Mouse (Mus musculus) right cerebral cortex, adult 2 months (tissue): ENCODE results near the gene Tlcd2.

Experiments
- DNase-seq, 2 experiments: peaks; one replicate each; pipeline ENCODE4 v3.0.0; 2021 to 2022; ENCODE audit warnings: low spot score in 2 of 2

Tlcd2 gene

GRCm38 (mm10) chr11:75460844-75461742 lies at the start of gene Tlcd2:
Gene Tlcd2, plus strand, starts transcription at chr11:75461715.
- DNase-seq, result peak; percentile 99

DNA sequence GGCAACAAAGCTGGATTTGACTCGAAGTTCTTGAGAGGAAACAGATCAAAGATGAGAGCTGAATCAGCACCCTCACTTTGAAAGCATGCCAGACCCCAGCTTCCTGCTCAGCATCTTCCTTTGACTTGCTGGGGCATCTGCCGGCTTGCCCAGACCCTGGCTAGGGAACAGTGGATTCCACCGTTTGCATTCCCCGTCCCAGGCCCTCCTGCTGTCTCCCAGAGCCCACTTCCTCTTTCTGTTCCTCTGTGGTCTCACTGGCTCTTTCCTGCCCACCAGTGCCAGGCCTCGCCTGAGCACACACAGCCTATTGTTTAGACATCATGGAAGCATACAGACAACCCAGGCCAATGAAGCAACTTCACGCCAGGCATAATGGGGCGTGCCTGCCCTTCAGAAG lies 46.4 kb upstream of the Tlcd2 start:
- no peak for DNase-seq

DNA sequence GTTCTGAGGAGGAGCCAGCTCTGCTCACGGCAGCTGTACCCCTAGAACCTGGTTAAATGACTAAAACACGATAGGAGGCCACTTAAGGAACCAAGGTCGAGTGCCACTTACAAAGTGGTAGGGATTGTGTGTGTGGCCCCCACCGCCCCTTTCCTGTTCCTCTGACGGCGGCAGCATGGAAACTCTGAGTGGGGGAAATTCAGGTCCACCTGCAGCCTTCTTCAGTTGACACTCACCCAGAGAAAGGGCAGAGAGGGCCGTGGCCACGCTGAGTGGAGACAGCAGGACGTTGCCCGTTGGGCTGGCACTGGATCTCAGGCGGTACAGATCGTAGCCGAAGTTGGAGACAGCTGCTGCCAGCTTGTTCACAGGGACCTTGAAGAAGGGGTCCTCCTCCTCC lies 45.5 kb upstream of the Tlcd2 start:
- DNase-seq, result no peak

DNA sequence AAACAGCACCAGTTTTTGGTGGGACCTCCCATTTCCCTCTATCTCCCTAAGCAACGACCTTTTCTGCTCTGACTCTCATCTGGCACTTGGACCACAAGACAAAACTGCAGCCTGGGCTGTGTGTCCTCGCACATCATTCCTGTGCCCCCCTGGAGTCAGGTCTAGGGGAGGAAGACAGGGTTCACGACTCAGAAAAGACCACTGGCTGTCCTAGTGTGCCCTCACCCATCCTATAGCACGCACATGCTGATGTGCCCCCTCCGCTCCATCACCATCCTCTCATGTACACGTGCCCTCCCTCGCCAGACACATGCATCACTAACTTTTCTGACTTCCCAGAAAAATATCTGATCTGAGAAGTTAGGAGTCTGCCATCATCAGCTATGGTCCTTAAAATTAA lies 41.5 kb upstream of the Tlcd2 start:
- DNase-seq, result no peak

- no peak for DNase-seq
These were observed 40.6 kb upstream of the Tlcd2 start for GRCm38 (mm10) chr11:75420810-75421374.

- no peak for DNase-seq
These were observed 40.0 kb upstream of the Tlcd2 start for GRCm38 (mm10) chr11:75421375-75422012.

DNA sequence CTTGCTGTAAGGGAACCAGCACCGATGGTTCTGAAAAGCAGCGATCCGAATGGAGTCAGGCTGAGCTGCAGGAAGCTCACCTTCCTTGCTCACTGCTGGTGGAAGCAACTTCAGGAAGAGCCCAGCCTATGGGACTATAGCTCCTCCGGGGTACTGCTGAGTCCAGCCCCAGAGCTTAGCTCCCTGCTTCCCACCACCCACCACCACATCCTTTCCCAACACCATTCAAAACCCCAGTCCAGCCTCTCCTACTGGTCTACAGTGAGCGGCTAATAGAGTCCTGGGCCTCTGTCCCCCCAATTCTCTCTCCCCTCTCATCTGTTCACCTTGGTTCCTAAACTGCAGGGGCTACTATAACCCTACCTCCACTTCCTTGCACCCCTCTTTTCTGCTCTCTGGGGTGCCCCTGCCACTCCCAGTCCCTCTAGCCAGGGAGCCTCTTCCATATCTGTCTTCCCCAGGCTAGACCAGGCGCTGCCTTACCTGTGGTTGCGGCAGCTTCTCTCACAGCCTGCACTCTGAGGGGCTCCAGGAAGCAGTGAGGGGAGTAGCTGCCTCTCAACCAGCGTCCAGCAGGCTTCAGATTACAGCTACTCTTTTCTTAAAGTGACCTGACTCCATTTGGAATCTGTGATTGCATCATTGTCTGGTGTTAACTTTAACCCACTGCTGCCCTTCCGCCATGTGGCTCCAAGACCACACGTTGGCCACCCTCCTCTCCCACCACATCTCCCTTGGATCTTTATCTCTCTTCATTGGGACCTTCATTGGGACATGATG lies 39.3 kb upstream of the Tlcd2 start, which contains the start of gene Serpinf1:
Gene Serpinf1 (minus strand): TSS at position 689 of the 780 bp plus-strand sequence.
- no peak for DNase-seq

DNA sequence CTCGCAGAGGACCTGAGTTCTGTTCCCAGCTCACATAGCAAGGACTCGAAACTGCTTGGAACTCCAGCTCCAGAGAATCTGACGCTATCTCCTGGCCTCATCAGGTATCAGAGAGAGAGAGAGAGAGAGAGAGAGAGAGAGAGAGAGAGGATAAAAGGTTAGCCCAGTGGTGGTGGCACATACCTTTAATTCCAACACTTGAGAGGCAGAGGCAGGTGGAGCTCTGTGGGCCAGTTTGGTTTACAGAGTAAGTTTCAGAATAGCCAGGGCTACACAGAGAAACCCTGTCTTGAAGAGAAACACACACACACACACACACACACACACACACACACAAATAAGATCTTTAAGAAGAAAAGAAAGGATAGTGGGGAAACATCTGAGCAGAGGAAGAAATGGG lies 38.4 kb upstream of the Tlcd2 start:
- no peak for DNase-seq

DNA sequence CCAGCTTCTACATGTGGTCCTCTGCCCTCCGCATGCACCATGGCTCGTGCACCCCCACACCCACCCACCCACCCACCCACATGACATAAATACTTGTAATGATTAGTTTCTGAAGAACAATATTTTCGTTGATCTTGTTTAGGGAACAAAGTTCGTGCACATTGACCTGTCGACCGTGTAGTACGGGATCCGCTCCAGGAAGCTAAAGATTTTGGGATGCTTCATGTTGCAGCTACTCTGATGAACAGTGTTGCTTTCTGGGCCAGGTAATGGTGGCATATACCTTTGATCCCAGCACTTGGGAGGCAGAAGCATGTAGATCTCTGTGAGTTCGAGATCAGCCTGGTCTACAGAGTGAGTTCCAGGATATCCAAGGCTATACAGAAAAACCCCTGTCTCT lies 37.5 kb upstream of the Tlcd2 start:
- no peak for DNase-seq

GRCm38 (mm10) chr11:75424459-75424858 lies 37.1 kb upstream of the Tlcd2 start:
- DNase-seq, result no peak

- DNase-seq, result no peak
These were observed 32.4 kb upstream of the Tlcd2 start for GRCm38 (mm10) chr11:75429019-75429705.

- peak; percentile 59 to 66 for DNase-seq
These were observed 30.2 kb upstream of the Tlcd2 start for GRCm38 (mm10) chr11:75431307-75431706.

DNA sequence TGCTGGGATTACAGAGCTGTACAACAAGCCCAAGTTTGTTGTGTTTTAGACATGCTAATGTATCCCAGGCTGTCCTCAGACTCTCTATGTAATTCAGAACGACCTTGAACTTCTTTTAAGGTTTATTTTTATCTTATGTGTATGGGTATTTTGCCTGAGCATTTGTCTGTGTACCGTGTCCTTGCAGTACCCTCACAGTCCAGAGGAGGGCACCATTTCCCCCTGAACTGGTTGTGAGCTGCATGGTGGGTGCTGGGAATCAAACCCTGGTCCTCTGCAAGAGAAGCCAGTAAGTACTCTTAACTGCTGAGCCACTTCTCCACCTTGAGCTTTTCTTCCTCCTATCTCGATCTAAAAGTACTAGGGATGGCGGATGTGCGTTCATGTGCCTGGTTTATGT lies 27.4 kb upstream of the Tlcd2 start:
- no peak for DNase-seq

- DNase-seq, result no peak
These were observed 23.3 kb upstream of the Tlcd2 start for GRCm38 (mm10) chr11:75438194-75438593.

GRCm38 (mm10) chr11:75438804-75439203 lies 22.7 kb upstream of the Tlcd2 start:
- no peak for DNase-seq

DNA sequence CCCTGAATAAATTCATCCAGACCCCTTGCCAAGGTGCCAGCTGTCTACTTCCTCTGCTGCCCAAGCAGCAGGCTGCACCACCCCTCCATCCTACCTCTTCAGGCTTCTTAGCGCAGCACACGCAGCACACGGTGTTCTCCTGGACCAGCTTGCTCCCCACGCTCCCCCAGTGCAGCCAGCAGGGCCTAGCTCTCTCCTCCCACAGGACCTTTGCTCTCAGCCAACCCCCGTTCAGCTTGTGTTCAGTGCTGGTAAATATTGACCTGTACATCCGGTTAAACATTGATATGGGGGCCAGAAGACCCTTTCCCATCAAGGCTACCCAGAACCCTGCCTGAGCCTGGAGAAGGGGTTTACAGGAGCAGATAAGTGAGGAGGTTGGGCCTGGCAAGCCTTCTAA lies 22.2 kb upstream of the Tlcd2 start, which contains the start of gene Serpinf2:
Gene Serpinf2 (minus strand): TSS at position 229 of the 400 bp plus-strand sequence.
- no peak for DNase-seq

GRCm38 (mm10) chr11:75439951-75440350 lies 21.6 kb upstream of the Tlcd2 start:
- DNase-seq, result no peak

- DNase-seq, result no peak
These were observed 20.5 kb upstream of the Tlcd2 start for GRCm38 (mm10) chr11:75441034-75441433.

DNA sequence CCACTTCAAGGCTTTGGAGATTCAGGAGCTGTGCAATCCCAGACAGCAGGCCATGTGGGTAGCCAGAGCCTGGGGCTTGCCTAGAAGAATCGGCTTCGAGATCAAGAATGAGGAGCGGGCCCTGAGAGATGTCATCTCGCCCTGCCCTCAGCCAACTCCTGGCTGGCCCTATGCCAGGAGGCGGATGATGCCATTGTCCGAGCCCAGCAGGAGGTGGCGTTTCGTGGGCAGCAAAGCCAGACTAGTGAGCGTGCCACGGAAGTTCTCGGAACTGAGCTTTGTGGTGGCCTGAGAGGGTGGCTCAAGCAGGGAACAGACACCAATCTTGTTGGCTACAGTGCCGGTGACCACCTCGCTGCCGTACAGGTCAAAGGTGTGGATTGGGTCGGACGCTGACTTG lies 19.9 kb upstream of the Tlcd2 start:
- no peak for DNase-seq

DNA sequence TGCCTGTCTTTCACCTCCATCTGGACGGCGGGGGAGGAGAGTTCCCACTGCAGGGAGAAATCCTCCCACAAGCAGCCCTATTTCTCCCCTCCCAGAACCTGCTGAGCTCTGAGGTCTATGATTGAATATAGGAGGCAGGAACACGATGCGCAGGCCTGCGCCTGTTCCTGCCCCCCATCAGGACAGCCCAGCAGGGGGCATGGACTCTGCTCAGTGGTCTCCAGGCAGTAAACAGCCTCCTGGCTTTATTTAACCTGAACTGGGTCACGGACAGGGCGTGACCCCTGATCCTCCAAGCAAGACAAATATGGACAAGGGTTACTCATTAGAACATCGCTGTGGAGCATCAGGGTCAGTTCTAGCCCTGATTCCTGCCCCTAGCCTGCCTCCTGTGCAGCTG lies 17.8 kb upstream of the Tlcd2 start:
- no peak for DNase-seq

- no peak for DNase-seq
These were observed 12.9 kb upstream of the Tlcd2 start for GRCm38 (mm10) chr11:75448575-75448974.
